Mouse (Mus musculus) spleen, adult 12 weeks (tissue): ENCODE measurements around the gene Evl.

Source experiments
- DNase-seq: peaks from one replicate; pipeline ENCODE4 v3.0.0; 2022; ENCODE audit warnings: low spot score

The Evl gene

GRCm38 (mm10) chr12:108591586-108591985 is 37.1 kb downstream of the Evl start:
- DNase-seq = no peak

- no peak for DNase-seq
Observed at GRCm38 (mm10) chr12:108592866-108593265, 38.3 kb downstream of the Evl start.

- no peak for DNase-seq
Observed at GRCm38 (mm10) chr12:108600864-108601263, 46.3 kb downstream of the Evl start.

DNA sequence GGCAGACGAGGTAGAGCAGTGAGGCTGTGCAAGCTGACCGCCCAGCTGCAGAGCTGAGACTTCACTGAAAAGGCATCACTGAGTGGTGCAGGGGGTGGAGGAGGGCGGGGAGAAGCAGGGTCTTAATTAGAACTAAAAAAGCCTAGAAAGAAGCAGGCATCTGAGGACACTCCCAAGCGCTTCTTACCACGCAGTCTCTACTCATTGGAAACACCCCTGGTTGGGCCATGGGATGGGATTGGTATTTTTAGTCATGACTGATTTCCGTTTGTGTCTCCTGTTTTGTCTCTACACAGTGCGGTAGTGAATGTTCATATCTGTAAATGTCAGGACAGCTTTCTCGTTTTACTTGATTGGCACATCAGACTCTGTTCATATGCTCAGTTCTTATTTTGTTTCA is 46.8 kb downstream of the Evl start:
- no peak for DNase-seq

GRCm38 (mm10) chr12:108604546-108604945 is 50.0 kb downstream of the Evl start:
- DNase-seq = no peak

DNA sequence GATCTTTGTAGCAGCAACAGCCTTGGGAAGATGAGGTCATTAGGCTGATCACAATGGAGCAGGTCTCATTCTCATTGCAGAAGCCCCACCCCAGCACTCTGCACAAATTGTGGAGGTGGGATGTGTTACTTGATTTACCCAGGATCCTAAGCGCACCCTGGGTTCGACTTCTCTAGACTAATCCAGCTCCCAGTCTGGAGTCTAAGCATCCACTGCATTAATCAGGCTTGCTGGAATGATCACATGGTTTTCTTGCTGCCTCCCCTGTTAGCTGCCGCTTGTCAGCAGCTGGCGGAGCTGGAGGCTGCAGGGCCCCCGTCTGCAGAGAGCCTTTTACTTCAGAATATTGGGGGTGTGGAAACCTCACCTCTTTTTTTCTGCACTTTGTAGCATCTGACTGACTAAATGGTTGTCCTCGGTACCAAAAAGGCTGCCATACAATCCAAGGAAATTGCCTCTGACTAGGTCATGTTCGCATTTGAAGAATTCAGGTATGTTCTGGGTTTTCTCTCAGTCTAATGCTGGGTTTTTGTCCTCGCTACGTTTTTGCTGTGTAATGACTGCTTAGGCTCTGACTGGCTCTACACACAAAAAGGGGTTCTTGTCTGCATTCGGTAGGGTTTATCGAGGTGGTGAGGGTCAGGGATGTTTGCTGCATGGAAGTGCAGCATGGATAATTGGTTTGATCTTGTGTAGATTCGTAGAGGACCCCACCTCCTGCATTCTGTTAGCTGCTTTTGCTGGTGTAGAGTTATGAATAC is 51.2 kb downstream of the Evl start:
- DNase-seq = no peak

GRCm38 (mm10) chr12:108606321-108606720 is 51.8 kb downstream of the Evl start:
- DNase-seq = no peak

DNA sequence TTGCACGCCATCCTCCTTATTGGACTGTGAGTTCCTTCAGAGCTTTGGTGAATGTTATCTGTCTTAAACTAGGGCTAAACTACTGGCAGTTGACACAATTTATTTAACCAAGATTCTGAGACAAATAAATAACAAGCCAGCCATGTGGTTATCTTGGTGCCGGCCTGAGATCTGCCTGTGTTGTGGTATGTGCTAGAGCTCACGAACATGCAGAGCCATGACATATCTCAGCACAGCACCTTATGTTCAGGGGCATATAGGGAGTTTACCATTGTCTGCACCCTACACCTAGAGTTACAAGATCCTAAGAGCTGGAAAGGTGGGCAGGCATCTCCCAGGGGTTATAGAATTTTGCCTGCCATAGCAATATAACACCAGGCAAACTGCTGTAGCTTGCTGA is 54.9 kb downstream of the Evl start:
- DNase-seq = no peak

DNA sequence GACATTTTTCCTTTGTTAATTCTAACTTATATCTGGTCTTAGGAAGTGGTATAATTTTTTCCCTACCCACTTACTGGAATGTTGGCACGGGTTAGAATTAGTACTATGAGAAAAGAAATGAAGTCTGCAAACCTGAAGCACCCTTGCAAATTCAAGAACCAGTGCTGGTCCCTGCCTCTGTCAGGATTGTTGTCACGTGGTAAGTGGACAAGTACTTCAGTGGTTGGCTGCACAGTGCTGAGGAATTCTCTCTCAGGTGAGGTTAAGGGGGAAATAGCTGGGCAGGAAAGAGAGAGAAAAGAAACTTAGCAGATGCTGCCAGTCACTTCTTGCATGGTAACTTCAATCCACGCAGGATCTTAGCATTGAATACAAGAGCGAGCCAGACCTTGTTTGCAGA is 55.7 kb downstream of the Evl start:
- DNase-seq = no peak

GRCm38 (mm10) chr12:108613081-108613480 is 58.6 kb downstream of the Evl start:
- DNase-seq = peak; percentile 45

- DNase-seq = no peak
Observed at GRCm38 (mm10) chr12:108617511-108617910, 63.0 kb downstream of the Evl start.

GRCm38 (mm10) chr12:108619853-108620416 is 65.4 kb downstream of the Evl start:
- DNase-seq = no peak

GRCm38 (mm10) chr12:108622406-108622805 is 67.9 kb downstream of the Evl start:
- no peak for DNase-seq

DNA sequence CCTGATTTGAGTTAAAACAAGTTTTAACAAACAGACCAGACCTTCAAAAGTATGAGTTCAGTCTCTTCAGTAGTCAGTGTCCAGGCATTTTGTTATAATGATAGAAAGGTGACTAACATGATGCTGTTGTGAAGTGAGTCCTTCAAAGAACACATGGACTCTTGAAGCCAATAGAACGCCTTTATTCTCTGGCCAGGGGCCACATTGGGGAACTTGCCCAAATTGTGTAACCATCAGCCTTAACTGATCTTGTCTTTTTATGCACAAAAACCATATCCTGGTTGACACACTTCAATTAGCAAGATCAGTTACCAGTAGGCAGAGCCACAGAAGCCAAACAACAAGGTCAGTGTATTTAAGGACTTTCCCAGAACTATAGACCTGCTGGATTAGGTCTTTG is 75.0 kb downstream of the Evl start:
- DNase-seq = no peak

- DNase-seq = no peak
Observed at GRCm38 (mm10) chr12:108630741-108631688, 76.5 kb downstream of the Evl start.

DNA sequence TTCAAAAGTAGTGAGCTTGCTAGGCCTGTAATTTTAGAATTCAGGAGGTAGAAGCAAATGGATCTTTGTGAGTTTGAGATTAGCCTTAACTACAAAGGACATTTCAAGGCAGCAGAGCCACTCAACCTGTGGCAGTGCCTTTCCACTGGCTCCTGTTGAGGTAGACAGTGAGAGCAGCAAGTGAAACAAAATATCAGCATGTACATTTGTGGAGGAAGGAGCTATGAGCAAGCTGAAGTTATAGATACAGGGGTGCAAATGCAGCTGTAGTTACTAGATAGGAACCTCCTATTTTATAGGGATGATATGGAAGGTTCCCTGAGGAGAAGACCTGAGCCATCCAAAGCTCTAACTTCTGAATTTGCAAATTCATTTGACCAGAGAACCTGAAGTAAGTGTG is 78.0 kb downstream of the Evl start:
- DNase-seq = no peak

DNA sequence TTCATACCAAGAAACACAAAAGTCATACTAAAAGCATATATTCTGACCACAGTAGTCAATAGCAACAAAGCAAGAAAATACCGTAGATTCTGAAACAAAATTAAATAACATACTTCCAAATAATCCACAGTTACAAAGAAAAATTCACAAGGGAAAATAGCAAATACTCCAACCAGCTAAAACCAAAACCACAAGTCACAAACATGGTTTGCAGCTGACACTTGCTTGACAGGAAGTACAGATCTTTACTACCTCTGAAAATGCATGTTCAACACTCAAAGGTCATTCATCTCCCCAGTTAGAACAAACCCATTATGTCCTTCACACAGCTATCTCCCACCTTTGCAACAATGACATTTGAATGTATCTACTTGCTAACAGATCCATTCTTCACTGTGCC is 79.5 kb downstream of the Evl start:
- DNase-seq = no peak

GRCm38 (mm10) chr12:108635501-108635900 is 81.0 kb downstream of the Evl start:
- no peak for DNase-seq

- DNase-seq = no peak
Observed at GRCm38 (mm10) chr12:108637440-108637839, 82.9 kb downstream of the Evl start.

GRCm38 (mm10) chr12:108639126-108639525 is 84.6 kb downstream of the Evl start:
- DNase-seq = no peak

GRCm38 (mm10) chr12:108642019-108642418 is 87.5 kb downstream of the Evl start:
- no peak for DNase-seq

DNA sequence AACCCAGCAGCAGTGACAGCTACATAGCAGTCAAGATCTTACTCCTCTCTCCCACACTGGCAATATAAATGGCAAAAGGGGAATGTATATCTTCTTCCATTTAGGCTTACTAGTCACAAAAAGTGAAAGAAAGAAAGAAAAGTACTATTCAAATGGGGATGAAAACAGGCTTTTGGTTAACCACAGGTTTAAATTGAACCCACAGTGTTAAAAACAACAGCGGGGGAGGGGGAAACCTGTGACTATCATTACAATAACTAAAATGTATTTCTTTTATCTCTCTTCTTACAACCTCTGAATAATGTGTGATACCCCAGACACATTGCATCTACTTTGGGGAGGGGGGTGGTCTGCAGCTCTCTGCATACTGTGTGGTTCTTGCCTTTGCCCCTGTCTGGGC is 91.7 kb downstream of the Evl start:
- no peak for DNase-seq

- DNase-seq = no peak
Observed at GRCm38 (mm10) chr12:108647784-108648183, 93.3 kb downstream of the Evl start.
